Mouse (Mus musculus) embryonic facial prominence, embryonic 15.5 days (tissue): ENCODE data around the gene Sec24d. TPM values are rescaled to one million over a fixed set of nuclear protein-coding genes. Genes with fewer than 3 reads are reported as not detected.
"Not testable (repeated sequence)": the region's sequence is repeated elsewhere in the genome, so short reads cannot be mapped to it uniquely, and the experiment has no call there.

Experiments
- ATAC-seq: fragments of 200-750 bp; cut with Nextera tagmentation; 2 replicates; pipeline ENCODE4 v1.8.0; 2017; ENCODE audit warnings: low read depth, moderate TSS enrichment; ENCODE audit not compliant: insufficient number of reproducible peaks, low FRiP score, low TSS enrichment
- H3K27ac ChIP-seq: fragments of 300-500 bp; sonication (generic); replicated peaks from 2 replicates; pipeline ENCODE4 v1.5.1; 2015; ENCODE audit warnings: mild to moderate bottlenecking, inconsistent platforms
- H3K27me3 ChIP-seq: fragments of 300-500 bp; sonication (generic); 2 replicates; pipeline ENCODE4 v1.6.1; 2015; ENCODE audit warnings: inconsistent platforms
- H3K36me3 ChIP-seq: fragments of 300-500 bp; sonication (generic); 2 replicates; pipeline ENCODE4 v1.6.1; 2015; ENCODE audit warnings: mild to moderate bottlenecking, inconsistent platforms
- H3K4me1 ChIP-seq: fragments of 300-500 bp; sonication (generic); 2 replicates; pipeline ENCODE4 v1.6.1; 2015; ENCODE audit warnings: inconsistent platforms
- H3K4me2 ChIP-seq: fragments of 300-500 bp; sonication (generic); replicated peaks from 2 replicates; pipeline ENCODE4 v1.6.1; 2015; ENCODE audit warnings: mild to moderate bottlenecking, inconsistent platforms
- H3K4me3 ChIP-seq: fragments of 300-500 bp; sonication (generic); replicated peaks from 2 replicates; pipeline ENCODE4 v1.5.1; 2015; ENCODE audit warnings: mild to moderate bottlenecking, inconsistent platforms
- H3K9ac ChIP-seq: fragments of 300-500 bp; sonication (generic); 2 replicates; pipeline ENCODE4 v1.6.1; 2015; ENCODE audit warnings: inconsistent platforms
- H3K9me3 ChIP-seq: fragments of 300-500 bp; sonication (generic); replicated peaks from 2 replicates; pipeline ENCODE4 v1.6.1; 2016; ENCODE audit warnings: inconsistent platforms
- WGBS: fragments of 180-500 bp; shearing (Covaris S2); methylation state at CpG from one replicate; pipeline ENCODE4 v1.1.7; 2015; 5-methylcytosine and 5-hydroxymethylcytosine counted together
- polyA plus RNA-seq: library from polyadenylated mRNA; unstranded; fragments of >200 nt; fragmentation: Nextera tagmentation; extraction: Ambion mirVana; gene quantifications from 2 replicates; pipeline ENCODE4 v1.2.1, GENCODE M21; 2015

Gene Sec24d
- polyA plus RNA-seq, 1 experiment from 2014 or later, result 113 TPM

DNA sequence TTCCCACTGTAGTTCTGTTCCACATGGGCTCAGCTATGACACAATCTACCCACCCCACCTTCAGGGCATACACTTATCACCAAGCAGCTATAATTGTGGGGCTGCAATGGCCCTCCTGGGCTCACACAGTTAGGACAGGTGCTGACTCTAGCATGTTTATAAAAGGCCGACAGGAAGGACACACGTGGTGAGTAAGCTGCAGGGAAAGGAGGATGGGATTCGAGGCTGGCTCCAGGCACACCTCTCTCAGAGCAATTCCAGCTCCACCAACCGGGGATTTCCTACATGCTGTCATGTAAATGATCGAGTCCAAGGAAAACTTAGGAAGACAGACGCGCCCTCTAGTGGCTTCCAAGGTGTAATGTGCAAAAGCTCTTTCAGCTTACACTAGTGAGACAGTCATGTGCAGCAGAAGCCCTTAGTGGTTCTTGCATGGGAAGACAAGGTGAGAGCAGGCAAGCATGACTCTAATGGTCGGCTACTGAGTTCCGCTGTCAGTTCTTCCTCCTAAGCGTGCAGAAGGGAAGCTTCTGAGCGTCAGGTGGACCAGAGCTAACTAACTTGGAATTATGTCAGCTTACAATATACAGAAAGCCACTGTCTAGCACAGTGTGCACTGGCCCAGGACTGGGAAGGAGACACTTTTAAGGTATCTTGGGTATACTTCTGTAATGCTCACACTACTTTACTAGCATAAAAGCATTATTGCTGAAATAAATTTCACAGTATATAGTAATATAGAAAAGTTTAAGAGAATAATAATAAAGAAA is 104.7 kb downstream of the Sec24d start:
- Histone ChIP-seq H3K9ac (no peak overlapping the region), H3K27me3 (no peaks in the 10 kb centered on the region), H3K4me1 (no peaks in the 10 kb centered on the region), H3K4me3 (no peak overlapping the region), H3K4me2 (no peak overlapping the region), H3K36me3 (peaks cover 36% of the 10 kb centered on the region), H3K9me3 (no peaks in the 10 kb centered on the region), H3K27ac (no peak overlapping the region)
- 28% methylated on average over 11 of the region's 11 CpGs for WGBS
- peak; percentile 69 for ATAC-seq

DNA sequence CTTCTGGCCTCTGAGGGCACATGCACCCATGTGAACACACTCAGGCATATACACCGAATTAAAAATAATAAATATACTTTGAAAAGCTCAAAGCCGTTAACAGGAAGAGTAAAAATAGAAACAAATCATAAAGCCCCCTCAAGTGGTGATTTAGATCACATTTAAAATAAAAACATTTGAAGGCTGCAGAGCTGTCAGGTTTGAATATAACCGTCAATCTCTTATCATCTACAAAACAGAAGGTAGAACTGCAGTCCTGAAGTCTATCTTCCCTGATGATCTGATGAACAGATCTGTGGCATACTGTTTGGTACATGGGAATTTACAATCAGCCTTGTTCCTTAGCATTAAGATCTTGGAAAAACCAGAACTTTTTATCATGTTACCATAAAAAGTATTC is 109.3 kb downstream of the Sec24d start:
- Histone ChIP-seq H3K36me3 (peaks cover 30% of the 10 kb centered on the region), H3K27ac (no peak overlapping the region), H3K4me1 (no peaks in the 10 kb centered on the region), H3K9me3 (no peaks in the 10 kb centered on the region), H3K27me3 (no peaks in the 10 kb centered on the region), H3K9ac (no peak overlapping the region), H3K4me2 (no peak overlapping the region), H3K4me3 (no peak overlapping the region)
- ATAC-seq, result no peak
- 92% methylated on average over 3 of the region's 3 CpGs for WGBS

GRCm38 (mm10) chr3:123384435-123384834 is 117.2 kb downstream of the Sec24d start:
- Histone ChIP-seq H3K27me3 (no peaks in the 10 kb centered on the region), H3K4me3 (peak overlapping the region; percentile 69), H3K27ac (no peak overlapping the region), H3K9me3 (no peaks in the 10 kb centered on the region), H3K4me1 (peaks cover 10% of the 10 kb centered on the region; the same call in 1 of the 2 replicates), H3K4me2 (peak overlapping the region; percentile 72; the same call in 1 of the 2 replicates), H3K9ac (no peak overlapping the region), H3K36me3 (peaks cover 12% of the 10 kb centered on the region)
- no peak for ATAC-seq
- 86% methylated on average over 7 of the region's 7 CpGs for WGBS

GRCm38 (mm10) chr3:123385118-123385485 is 117.8 kb downstream of the Sec24d start:
- peak overlapping the region; percentile 72 for H3K4me2 ChIP-seq
- H3K9me3 ChIP-seq, result no peaks in the 10 kb centered on the region
- H3K9ac ChIP-seq, result peak overlapping the region; percentile 74
- WGBS, result 13% methylated on average over 6 of the region's 6 CpGs
- H3K4me3 ChIP-seq, result peak overlapping the region; percentile 69
- no peak for ATAC-seq
- peak overlapping the region; percentile 85 for H3K27ac ChIP-seq
- H3K27me3 ChIP-seq, result no peaks in the 10 kb centered on the region
- peaks cover 10% of the 10 kb centered on the region; the same call in 1 of the 2 replicates for H3K4me1 ChIP-seq
- peaks cover 7% of the 10 kb centered on the region for H3K36me3 ChIP-seq

GRCm38 (mm10) chr3:123385486-123386156 is 118.4 kb downstream of the Sec24d start, which contains the start of gene Mettl14:
Gene Mettl14 (minus strand): TSS chr3:123386108.
- peak; percentile 96 for ATAC-seq
- under 1% methylated on average over 41 of the region's 41 CpGs for WGBS
- H3K27ac ChIP-seq, result peak within 1 kb of the TSS; percentile 85

DNA sequence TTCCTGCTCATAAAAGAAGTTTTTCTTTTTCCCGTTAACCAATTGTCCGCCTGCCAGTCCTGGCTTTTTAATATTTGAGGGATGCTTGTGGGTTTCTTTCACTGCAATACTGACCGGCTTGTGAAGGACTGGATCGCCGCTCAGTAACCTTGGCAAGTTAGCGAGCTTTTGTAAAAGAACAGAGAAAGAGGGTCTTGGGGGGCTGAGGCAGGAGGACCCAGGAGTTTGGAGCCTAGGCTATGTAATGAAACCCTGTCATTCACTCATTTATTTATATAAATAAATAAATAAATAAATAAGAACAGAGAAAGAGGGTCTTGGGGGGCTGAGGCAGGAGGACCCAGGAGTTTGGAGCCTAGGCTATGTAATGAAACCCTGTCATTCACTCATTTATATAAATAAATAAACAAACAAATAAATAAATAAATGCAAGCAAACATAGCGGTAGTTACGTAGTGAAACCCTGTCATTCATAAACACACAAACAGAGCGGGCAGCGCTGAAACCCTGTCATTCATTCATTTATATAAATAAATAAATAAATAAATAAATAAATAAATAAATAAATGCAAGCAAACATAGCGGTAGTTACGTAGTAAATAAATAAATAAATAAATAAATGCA is 119.0 kb downstream of the Sec24d start:
- Histone ChIP-seq H3K4me2 (peak overlapping the region; percentile 64), H3K4me3 (peak overlapping the region; percentile 69), H3K27ac (peak overlapping the region; percentile 85), H3K9ac (0 out of 2 replicates have a peak overlapping the region, but pooled peaks have one; percentile 74), H3K4me1 (peaks cover 10% of the 10 kb centered on the region; the same call in 1 of the 2 replicates)
- not testable (repeated sequence) for H3K27me3 ChIP-seq, H3K36me3 ChIP-seq, H3K9me3 ChIP-seq
- WGBS, result 23% methylated on average over 12 of the region's 12 CpGs
- peak; percentile 49; the same call in 1 of the 2 replicates for ATAC-seq

More at GRCm38 (mm10) chr3:123385486-123386156, 118.4 kb downstream of the Sec24d start, which contains the start of gene Mettl14:
- H3K9me3 ChIP-seq, result no peaks in the 10 kb centered on the region
- H3K36me3 ChIP-seq, result peaks cover 7% of the 10 kb centered on the region; the same call in 1 of the 2 replicates
- H3K9ac ChIP-seq, result peak within 1 kb of the TSS; percentile 74
- H3K27me3 ChIP-seq, result no peaks in the 10 kb centered on the region
- H3K4me1 ChIP-seq, result peaks cover 10% of the 10 kb centered on the region; the same call in 1 of the 2 replicates
- H3K4me2 ChIP-seq, result peak within 1 kb of the TSS; percentile 72
- peak within 1 kb of the TSS; percentile 69 for H3K4me3 ChIP-seq

- Histone ChIP-seq H3K36me3 (no peaks in the 10 kb centered on the region), H3K4me2 (no peak overlapping the region), H3K9ac (no peak overlapping the region), H3K27me3 (no peaks in the 10 kb centered on the region), H3K27ac (no peak overlapping the region), H3K4me3 (no peak overlapping the region), H3K9me3 (no peaks in the 10 kb centered on the region), H3K4me1 (no peaks in the 10 kb centered on the region)
- WGBS, result 77% methylated on average over 4 of the region's 4 CpGs
- ATAC-seq, result no peak
Observed at GRCm38 (mm10) chr3:123391180-123391579, 123.9 kb downstream of the Sec24d start.

- no peak overlapping the region for H3K4me3 ChIP-seq
- no peak for ATAC-seq
- WGBS, result 80% methylated on average over 5 of the region's 5 CpGs
Observed at GRCm38 (mm10) chr3:123395611-123396010, 128.4 kb downstream of the Sec24d start.

DNA sequence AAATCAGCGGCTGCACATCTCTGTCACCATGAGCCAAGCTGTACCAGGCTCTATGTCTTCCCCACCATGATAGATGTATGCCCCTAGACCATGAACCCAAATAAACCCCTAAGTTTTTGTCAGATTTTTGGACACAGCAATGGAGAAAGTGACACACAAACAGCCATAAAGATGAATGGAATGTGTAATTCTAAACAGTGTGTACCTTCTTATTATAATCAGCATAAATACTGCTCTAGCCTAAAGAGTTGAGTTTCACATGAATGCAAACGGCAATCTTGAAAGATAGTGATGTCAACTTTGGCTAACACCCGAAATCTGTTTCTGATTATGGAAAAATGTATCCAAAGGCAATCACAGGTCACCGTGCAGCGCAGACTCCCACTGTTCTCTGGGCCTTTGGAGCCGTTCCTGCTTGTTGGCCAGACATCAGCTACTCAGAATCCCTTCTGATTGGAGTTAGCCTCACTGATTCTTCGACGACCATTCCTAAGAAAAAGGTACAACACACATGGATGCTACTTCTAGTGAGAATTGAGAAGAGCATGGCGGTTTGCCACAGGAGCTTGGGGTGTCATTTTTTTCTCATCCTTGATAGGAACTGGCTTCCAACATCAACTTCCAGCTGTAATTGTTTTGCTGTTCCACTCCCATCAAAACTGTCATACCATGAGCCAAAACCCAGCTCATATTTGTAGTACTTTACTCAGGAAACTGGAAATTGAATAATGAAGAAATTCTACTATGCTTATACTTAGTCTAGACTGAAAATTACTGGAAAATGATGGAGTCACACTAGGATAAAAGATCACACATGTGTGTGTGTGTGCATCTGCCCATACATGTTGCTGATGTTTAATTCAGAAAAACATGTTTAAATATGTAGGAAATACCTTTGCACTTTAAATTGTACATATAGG is 130.6 kb downstream of the Sec24d start:
- Histone ChIP-seq H3K9me3 (no peaks in the 10 kb centered on the region), H3K4me2 (no peak overlapping the region), H3K36me3 (no peaks in the 10 kb centered on the region), H3K27ac (peak overlapping the region; percentile 58), H3K27me3 (no peaks in the 10 kb centered on the region), H3K9ac (no peak overlapping the region), H3K4me1 (no peaks in the 10 kb centered on the region; the same call in 1 of the 2 replicates), H3K4me3 (no peak overlapping the region)
- 40% methylated on average over 9 of the region's 9 CpGs for WGBS
- peak; percentile 70; the same call in 1 of the 2 replicates for ATAC-seq

More at GRCm38 (mm10) chr3:123395611-123396010, 128.4 kb downstream of the Sec24d start:
- no peak overlapping the region for H3K9ac ChIP-seq
- H3K27ac ChIP-seq, result no peak overlapping the region
- no peaks in the 10 kb centered on the region for H3K27me3 ChIP-seq
- no peaks in the 10 kb centered on the region for H3K9me3 ChIP-seq
- H3K4me2 ChIP-seq, result no peak overlapping the region
- no peaks in the 10 kb centered on the region; the same call in 1 of the 2 replicates for H3K4me1 ChIP-seq
- H3K36me3 ChIP-seq, result no peaks in the 10 kb centered on the region

DNA sequence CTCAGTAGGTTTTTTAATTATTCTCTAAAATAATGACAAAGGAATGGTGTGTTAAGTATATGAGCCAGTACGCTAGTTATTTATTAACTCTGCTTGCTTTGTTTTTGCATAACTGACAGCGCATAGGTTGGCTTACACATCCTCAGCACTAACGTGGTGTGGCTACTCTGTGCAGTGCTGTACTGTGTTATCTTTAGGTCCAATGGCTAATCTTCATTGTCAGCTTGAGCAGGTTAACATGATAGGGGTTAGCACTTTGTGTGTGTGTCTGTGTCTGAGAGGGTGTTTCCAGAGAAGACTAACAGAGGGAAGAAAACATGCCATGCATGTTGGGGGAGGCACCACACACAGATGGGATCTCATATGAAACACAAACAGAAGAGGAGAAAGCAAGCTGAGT is 137.7 kb downstream of the Sec24d start:
- H3K9ac ChIP-seq, result no peak overlapping the region
- WGBS, result 79% methylated on average over 3 of the region's 3 CpGs
- H3K4me1 ChIP-seq, result no peaks in the 10 kb centered on the region
- no peaks in the 10 kb centered on the region for H3K36me3 ChIP-seq
- H3K27me3 ChIP-seq, result no peaks in the 10 kb centered on the region
- H3K9me3 ChIP-seq, result no peaks in the 10 kb centered on the region
- ATAC-seq, result no peak
- H3K27ac ChIP-seq, result no peak overlapping the region
- H3K4me2 ChIP-seq, result no peak overlapping the region
- no peak overlapping the region for H3K4me3 ChIP-seq
